Mouse (Mus musculus) bone marrow, adult 2 months (tissue): ENCODE data around the gene Mmd2.

ENCODE experiments used
- CTCF ChIP-seq: fragments of 200-500 bp; IDR thresholded peaks from 2 replicates; pipeline ENCODE4 v1.5.1; 2011; ENCODE audit warnings: low read length, control low read depth; ENCODE audit not compliant: control insufficient read depth, insufficient read depth
- POLR2A ChIP-seq: fragments of 200-500 bp; IDR thresholded peaks from 2 replicates; pipeline ENCODE4 v1.6.1; 2011; ENCODE audit warnings: low read depth, mild to moderate bottlenecking, control low read depth, low read length, borderline replicate concordance; ENCODE audit not compliant: control insufficient read depth

DNA sequence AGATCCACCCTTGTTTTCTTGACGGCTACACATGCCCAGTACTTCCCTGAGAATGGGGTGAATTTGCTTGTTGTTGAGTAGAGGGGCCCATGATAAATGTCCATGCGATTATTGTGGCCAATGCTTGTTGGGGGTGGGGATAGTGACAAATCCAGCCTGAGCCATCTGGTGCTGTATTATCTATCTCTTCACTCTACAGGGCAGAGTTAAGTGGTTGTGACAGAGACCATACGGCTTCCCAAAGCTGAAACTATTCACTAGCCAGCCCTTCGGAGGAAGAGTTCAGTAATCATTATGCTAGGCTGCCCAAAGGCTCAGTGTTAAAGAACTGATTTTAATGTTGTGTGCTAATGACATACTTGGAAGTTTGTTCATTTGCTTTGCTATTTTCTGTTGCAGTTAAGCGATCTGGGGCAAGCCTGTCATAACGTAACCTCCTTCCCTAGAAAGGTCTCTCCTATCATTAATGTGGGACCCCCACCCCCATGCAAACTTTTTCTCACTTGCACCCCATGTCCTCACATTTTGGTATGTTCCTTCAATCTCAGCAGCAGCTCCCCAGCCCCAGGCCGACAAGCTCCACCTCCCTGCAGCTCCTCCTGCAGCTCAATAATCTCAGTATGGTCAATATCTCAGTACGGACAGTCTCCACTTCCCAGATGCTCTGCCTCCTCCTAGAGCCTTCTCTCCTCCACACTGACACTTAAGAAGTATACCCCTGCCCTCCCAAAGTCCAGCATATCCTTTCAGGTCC, 83.7 kb downstream of the Mmd2 start:
- TF ChIP-seq CTCF (no peak), POLR2A (no peak)
